Mouse (Mus musculus): ENCODE data around the gene Epha4. TPM values are rescaled to one million over a fixed set of nuclear protein-coding genes. Genes with fewer than 3 reads are reported as not detected.

The Epha4 gene
- polyA plus RNA-seq, 1 experiment from 2014 or later, result 30.4 TPM

DNA sequence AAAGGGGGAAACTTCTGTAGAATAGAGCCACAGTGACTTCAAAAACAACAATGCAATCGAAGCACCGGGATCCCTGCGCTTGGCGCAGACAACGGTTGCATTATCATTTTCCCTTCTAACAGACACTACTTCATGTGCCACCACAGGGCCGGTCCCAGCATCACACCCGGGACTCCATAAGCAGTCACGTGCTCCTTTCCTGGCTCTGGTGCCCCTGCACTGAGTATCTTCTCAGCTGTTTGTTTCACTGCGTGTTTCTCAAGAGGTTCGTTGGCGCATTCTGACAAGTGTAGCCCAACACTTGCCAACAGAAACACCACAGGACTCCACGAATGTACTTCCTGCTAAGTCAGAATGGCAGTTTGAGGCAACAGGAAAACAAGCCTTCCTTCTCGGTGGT is 102.6 kb downstream of the Epha4 start:
- H3K36me3 ChIP-seq (ENCODE audit: control insufficient read depth, insufficient read depth, low read length), result no peaks in the 10 kb centered on the region
- H3K27me3 ChIP-seq (ENCODE audit: control insufficient read depth, insufficient read depth, low read depth, low read length), result no peaks in the 10 kb centered on the region
- H3K4me3 ChIP-seq (ENCODE audit: low read depth, low read length), result no peak overlapping the region
- no peak overlapping the region for H3K4me2 ChIP-seq (ENCODE audit: low read length)
- no peak overlapping the region for H3K9ac ChIP-seq (ENCODE audit: low read depth, low read length)
- no peak overlapping the region for H3K27ac ChIP-seq (ENCODE audit: low read length)
- H3K9me3 ChIP-seq (replicated peaks; ENCODE audit: control insufficient read depth, low read length, poor library complexity, severe bottlenecking), result no peaks in the 10 kb centered on the region
- peaks cover 13% of the 10 kb centered on the region for H3K4me1 ChIP-seq (ENCODE audit: control insufficient read depth, insufficient read depth, low read length)
- 82% methylated on average over 13 of the region's 13 CpGs for WGBS
- no peak for ATAC-seq

DNA sequence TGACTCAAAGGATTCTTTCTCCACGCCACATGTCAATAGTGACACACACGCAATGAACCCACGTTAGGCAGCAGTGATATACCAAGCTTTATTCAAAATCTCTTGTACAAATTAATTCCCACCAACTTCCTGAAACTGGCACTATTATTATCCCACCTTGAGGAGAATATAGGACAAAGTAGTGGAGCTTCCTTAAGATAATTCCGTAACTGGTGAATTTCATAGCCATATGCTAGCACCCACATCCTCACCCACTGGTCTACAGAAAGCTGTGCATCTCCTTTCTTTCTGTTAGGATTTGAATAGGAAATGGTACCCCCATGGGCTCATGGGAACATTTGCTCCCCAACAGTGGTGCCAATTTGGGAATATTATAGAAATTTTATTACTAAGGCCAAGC is 103.7 kb downstream of the Epha4 start:
- Histone ChIP-seq H3K9me3 (replicated peaks; ENCODE audit: control insufficient read depth, low read length, poor library complexity, severe bottlenecking) (no peaks in the 10 kb centered on the region), H3K36me3 (ENCODE audit: control insufficient read depth, insufficient read depth, low read length) (no peaks in the 10 kb centered on the region), H3K27me3 (ENCODE audit: control insufficient read depth, insufficient read depth, low read depth, low read length) (no peaks in the 10 kb centered on the region), H3K4me2 (ENCODE audit: low read length) (no peak overlapping the region), H3K9ac (ENCODE audit: low read depth, low read length) (no peak overlapping the region), H3K4me3 (ENCODE audit: low read depth, low read length) (no peak overlapping the region), H3K4me1 (ENCODE audit: control insufficient read depth, insufficient read depth, low read length) (peaks cover 16% of the 10 kb centered on the region), H3K27ac (ENCODE audit: low read length) (no peak overlapping the region)
- no peak for ATAC-seq
- 92% methylated on average over 4 of the region's 4 CpGs for WGBS

DNA sequence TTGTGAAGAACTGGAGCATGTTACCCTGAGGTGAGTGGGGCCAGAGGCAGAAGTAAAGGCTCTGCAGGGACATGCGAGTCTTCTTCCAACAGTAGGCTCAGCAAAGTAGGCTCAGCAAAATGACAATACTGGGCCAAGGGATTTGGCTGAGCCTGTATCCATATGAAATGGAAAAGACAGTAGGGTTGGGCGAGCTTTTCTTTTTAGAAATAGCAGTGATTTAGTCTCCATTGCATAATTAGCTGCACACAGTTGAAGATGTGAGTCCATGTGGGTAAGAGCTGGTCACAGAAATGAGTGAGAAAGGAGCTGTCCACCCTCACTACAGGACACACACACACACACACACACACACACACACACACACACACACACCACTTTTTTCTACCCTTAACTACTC is 104.2 kb downstream of the Epha4 start:
- Histone ChIP-seq H3K4me2 (ENCODE audit: low read length) (no peak overlapping the region), H3K27ac (ENCODE audit: low read length) (no peak overlapping the region), H3K4me1 (ENCODE audit: control insufficient read depth, insufficient read depth, low read length) (peaks cover 16% of the 10 kb centered on the region), H3K9me3 (replicated peaks; ENCODE audit: control insufficient read depth, low read length, poor library complexity, severe bottlenecking) (no peaks in the 10 kb centered on the region), H3K27me3 (ENCODE audit: control insufficient read depth, insufficient read depth, low read depth, low read length) (no peaks in the 10 kb centered on the region), H3K36me3 (ENCODE audit: control insufficient read depth, insufficient read depth, low read length) (no peaks in the 10 kb centered on the region), H3K9ac (ENCODE audit: low read depth, low read length) (no peak overlapping the region), H3K4me3 (ENCODE audit: low read depth, low read length) (no peak overlapping the region)
- WGBS, result 72% methylated on average over 2 of the region's 2 CpGs
- ATAC-seq, result no peak

DNA sequence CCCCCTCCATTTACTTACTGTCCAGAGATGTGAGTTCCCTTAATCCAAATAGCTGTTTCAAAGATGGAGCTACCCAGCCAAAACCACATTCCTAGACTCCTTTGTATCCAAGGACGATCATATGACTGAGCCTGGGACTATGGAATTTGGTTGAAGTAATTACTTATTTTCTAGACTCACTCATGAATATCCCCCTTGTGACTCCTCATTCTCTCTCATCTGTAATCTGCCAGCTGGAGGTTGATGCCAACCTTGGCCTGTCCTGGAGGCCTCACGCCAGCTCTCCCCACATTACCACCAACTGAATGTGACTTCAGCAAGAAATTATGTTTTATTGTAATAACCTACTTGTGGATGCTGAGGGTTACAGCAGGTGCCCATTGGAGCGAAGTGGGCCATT is 104.7 kb downstream of the Epha4 start:
- H3K4me2 ChIP-seq (ENCODE audit: low read length), result no peak overlapping the region
- no peak overlapping the region for H3K27ac ChIP-seq (ENCODE audit: low read length)
- H3K4me3 ChIP-seq (ENCODE audit: low read depth, low read length), result no peak overlapping the region
- peak; percentile 14; the same call in 1 of the 2 replicates for ATAC-seq
- 44% methylated on average over 3 of the region's 3 CpGs for WGBS
- no peaks in the 10 kb centered on the region for H3K9me3 ChIP-seq (replicated peaks; ENCODE audit: control insufficient read depth, low read length, poor library complexity, severe bottlenecking)
- no peak overlapping the region for H3K9ac ChIP-seq (ENCODE audit: low read depth, low read length)
- H3K27me3 ChIP-seq (ENCODE audit: control insufficient read depth, insufficient read depth, low read depth, low read length), result no peaks in the 10 kb centered on the region
- H3K36me3 ChIP-seq (ENCODE audit: control insufficient read depth, insufficient read depth, low read length), result no peaks in the 10 kb centered on the region
- peaks cover 16% of the 10 kb centered on the region for H3K4me1 ChIP-seq (ENCODE audit: control insufficient read depth, insufficient read depth, low read length)

DNA sequence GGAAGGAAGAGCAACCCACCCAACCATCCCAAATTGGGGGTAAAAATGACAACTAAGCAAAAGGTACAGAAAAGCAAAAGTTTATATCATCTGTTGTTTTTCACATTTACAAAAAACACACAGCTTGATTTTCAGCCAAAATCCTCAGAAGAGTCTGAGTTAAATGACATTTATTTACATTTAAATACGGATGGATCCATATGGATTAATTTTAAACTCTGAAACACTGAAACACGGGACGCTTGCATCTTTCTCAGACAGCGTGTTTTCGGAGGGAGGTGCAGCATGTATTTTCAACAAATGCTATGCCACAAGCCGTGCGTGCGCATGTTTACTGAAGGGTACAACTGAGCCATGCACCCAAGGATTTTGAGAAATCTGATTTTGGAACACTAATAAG is 105.4 kb downstream of the Epha4 start:
- no peak for ATAC-seq

DNA sequence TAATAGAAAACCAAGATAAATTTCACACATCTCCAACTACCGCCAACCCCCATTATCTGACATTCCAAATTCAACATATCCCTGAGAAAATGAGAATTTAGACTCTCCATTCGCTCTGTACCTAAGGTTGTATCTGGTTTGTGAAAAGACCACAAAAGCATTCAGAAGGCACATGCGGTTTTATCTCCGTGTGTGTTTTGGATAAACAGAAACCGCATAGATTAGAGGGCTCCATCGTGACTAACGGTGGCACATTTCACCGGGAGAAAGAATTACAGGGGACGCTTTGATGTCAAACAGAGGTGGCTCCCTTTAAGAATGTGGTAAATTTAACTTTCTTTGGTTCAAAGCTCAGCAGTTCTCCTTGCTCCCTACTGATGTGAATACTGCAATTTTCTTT is 107.5 kb downstream of the Epha4 start:
- Histone ChIP-seq H3K4me3 (ENCODE audit: low read depth, low read length) (no peak overlapping the region), H3K27me3 (ENCODE audit: control insufficient read depth, insufficient read depth, low read depth, low read length) (no peaks in the 10 kb centered on the region), H3K9me3 (replicated peaks; ENCODE audit: control insufficient read depth, low read length, poor library complexity, severe bottlenecking) (no peaks in the 10 kb centered on the region), H3K4me2 (ENCODE audit: low read length) (no peak overlapping the region), H3K9ac (ENCODE audit: low read depth, low read length) (no peak overlapping the region), H3K36me3 (ENCODE audit: control insufficient read depth, insufficient read depth, low read length) (no peaks in the 10 kb centered on the region), H3K27ac (ENCODE audit: low read length) (no peak overlapping the region), H3K4me1 (ENCODE audit: control insufficient read depth, insufficient read depth, low read length) (peaks cover 22% of the 10 kb centered on the region)
- no peak for ATAC-seq
- 46% methylated on average over 9 of the region's 9 CpGs for WGBS

More for the DNA sequence above, 105.4 kb downstream of the Epha4 start:
- no peak overlapping the region for H3K9ac ChIP-seq (ENCODE audit: low read depth, low read length)
- no peak overlapping the region for H3K27ac ChIP-seq (ENCODE audit: low read length)
- H3K9me3 ChIP-seq (replicated peaks; ENCODE audit: control insufficient read depth, low read length, poor library complexity, severe bottlenecking), result no peaks in the 10 kb centered on the region
- no peaks in the 10 kb centered on the region for H3K27me3 ChIP-seq (ENCODE audit: control insufficient read depth, insufficient read depth, low read depth, low read length)
- H3K4me3 ChIP-seq (ENCODE audit: low read depth, low read length), result no peak overlapping the region
- WGBS, result 93% methylated on average over 8 of the region's 8 CpGs
- H3K36me3 ChIP-seq (ENCODE audit: control insufficient read depth, insufficient read depth, low read length), result no peaks in the 10 kb centered on the region
- H3K4me1 ChIP-seq (ENCODE audit: control insufficient read depth, insufficient read depth, low read length), result peaks cover 16% of the 10 kb centered on the region
- H3K4me2 ChIP-seq (ENCODE audit: low read length), result no peak overlapping the region

DNA sequence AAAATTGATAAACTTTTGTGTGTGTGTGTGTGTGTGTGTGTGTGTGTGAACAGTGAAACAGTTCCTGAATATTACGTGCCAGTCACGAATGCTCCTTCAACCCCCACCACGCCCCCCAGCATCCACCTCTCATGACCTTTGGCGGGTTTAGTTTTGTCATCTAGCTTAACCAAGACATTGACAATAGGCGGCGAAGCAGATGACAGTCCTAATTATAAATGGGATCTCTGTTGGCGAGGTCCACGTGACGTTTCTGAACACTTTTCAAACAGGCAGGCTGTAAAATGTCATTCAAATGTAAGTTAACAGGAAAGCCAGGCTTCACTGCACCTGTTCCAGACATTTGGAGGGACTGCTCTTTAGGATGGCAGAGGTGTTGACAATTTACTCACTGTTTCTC is 108.3 kb downstream of the Epha4 start:
- H3K9me3 ChIP-seq (replicated peaks; ENCODE audit: control insufficient read depth, low read length, poor library complexity, severe bottlenecking), result no peaks in the 10 kb centered on the region
- H3K4me1 ChIP-seq (ENCODE audit: control insufficient read depth, insufficient read depth, low read length), result peaks cover 21% of the 10 kb centered on the region
- no peaks in the 10 kb centered on the region for H3K36me3 ChIP-seq (ENCODE audit: control insufficient read depth, insufficient read depth, low read length)
- H3K27ac ChIP-seq (ENCODE audit: low read length), result no peak overlapping the region
- no peak overlapping the region for H3K4me2 ChIP-seq (ENCODE audit: low read length)
- ATAC-seq, result no peak
- H3K27me3 ChIP-seq (ENCODE audit: control insufficient read depth, insufficient read depth, low read depth, low read length), result no peaks in the 10 kb centered on the region
- WGBS, result 34% methylated on average over 9 of the region's 9 CpGs
- H3K4me3 ChIP-seq (ENCODE audit: low read depth, low read length), result no peak overlapping the region
- H3K9ac ChIP-seq (ENCODE audit: low read depth, low read length), result no peak overlapping the region

DNA sequence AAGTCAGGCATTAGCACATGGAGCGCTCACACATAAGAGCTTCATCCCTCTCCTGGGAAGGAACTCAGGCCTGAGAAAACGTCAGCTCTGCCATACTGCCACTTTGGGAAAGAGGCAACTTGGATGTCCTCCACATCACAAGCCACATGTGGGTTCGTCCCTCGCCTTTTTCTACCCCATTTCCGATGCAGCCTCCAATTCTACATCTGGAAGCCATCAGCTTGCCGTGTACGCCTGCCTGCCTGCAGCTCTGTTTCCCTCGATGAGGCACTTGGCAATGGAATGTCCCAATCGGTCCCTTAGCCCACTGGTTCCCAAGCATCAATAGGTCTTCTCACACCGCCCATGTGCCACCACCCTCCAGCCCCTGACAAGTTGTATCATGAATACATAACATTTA is 110.4 kb downstream of the Epha4 start:
- H3K27me3 ChIP-seq (ENCODE audit: control insufficient read depth, insufficient read depth, low read depth, low read length), result no peaks in the 10 kb centered on the region
- whole genome bisulfite sequencing, result 81% methylated on average over 10 of the region's 10 CpGs
- H3K27ac ChIP-seq (ENCODE audit: low read length), result no peak overlapping the region
- ATAC-seq, result no peak
- H3K4me3 ChIP-seq (ENCODE audit: low read depth, low read length), result no peak overlapping the region
- H3K4me2 ChIP-seq (ENCODE audit: low read length), result no peak overlapping the region
- H3K9ac ChIP-seq (ENCODE audit: low read depth, low read length), result no peak overlapping the region
- H3K9me3 ChIP-seq (replicated peaks; ENCODE audit: control insufficient read depth, low read length, poor library complexity, severe bottlenecking), result no peaks in the 10 kb centered on the region
- H3K4me1 ChIP-seq (ENCODE audit: control insufficient read depth, insufficient read depth, low read length), result peaks cover 21% of the 10 kb centered on the region
- no peaks in the 10 kb centered on the region for H3K36me3 ChIP-seq (ENCODE audit: control insufficient read depth, insufficient read depth, low read length)

DNA sequence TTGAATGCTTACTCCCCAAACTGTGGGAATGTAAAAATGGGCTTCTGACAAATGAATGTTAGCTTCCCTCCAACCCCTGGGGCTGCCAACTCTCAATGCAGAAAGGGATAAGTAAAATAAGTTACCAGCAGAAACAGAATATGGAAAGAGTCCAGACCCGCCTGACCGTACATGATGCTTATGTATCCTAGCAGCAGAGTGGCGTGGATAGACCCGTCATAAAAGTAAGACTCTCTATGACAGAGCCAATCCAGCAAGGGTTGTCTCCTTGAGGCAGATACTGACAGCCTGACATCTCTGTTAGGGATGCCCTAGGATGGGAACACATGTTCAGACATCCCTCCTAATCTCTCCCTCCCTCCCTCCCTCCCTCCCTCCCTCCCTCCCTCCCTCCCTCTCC is 111.9 kb downstream of the Epha4 start:
- ATAC-seq, result peak; percentile 53
- H3K4me1 ChIP-seq (ENCODE audit: control insufficient read depth, insufficient read depth, low read length), result peaks cover 21% of the 10 kb centered on the region
- H3K4me3 ChIP-seq (ENCODE audit: low read depth, low read length), result no peak overlapping the region
- no peaks in the 10 kb centered on the region for H3K27me3 ChIP-seq (ENCODE audit: control insufficient read depth, insufficient read depth, low read depth, low read length)
- no peaks in the 10 kb centered on the region for H3K9me3 ChIP-seq (replicated peaks; ENCODE audit: control insufficient read depth, low read length, poor library complexity, severe bottlenecking)
- H3K27ac ChIP-seq (ENCODE audit: low read length), result no peak overlapping the region
- H3K9ac ChIP-seq (ENCODE audit: low read depth, low read length), result no peak overlapping the region
- WGBS, result 67% methylated on average over 4 of the region's 4 CpGs
- no peak overlapping the region for H3K4me2 ChIP-seq (ENCODE audit: low read length)
- peaks cover 1% of the 10 kb centered on the region; the same call in 1 of the 2 replicates for H3K36me3 ChIP-seq (ENCODE audit: control insufficient read depth, insufficient read depth, low read length)

DNA sequence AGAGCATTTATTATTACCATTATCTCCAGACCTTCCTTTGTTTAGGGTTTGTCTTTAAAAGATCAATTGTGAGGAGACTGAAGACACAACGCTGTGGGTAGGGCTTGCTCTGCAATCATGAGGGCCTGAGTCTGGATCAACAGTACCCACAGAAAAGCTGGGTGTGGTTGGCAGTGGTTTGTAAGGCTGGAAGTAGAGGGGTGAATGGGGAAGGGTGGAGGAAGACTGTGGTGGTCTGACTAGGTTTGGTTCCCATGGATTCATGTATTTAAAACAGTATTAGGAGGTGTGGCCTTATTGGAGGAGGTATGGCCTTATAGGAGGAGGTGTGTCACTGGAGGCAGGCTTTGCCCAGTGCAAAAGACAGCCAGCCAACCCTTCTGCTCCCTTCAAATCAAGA is 113.4 kb downstream of the Epha4 start:
- H3K4me3 ChIP-seq (ENCODE audit: low read depth, low read length), result no peak overlapping the region
- H3K4me1 ChIP-seq (ENCODE audit: control insufficient read depth, insufficient read depth, low read length), result peaks cover 15% of the 10 kb centered on the region
- ATAC-seq, result no peak
- H3K9ac ChIP-seq (ENCODE audit: low read depth, low read length), result no peak overlapping the region
- H3K36me3 ChIP-seq (ENCODE audit: control insufficient read depth, insufficient read depth, low read length), result peaks cover 2% of the 10 kb centered on the region; the same call in 1 of the 2 replicates
- WGBS, result 83% methylated on average over 1 of the region's 1 CpGs
- H3K9me3 ChIP-seq (replicated peaks; ENCODE audit: control insufficient read depth, low read length, poor library complexity, severe bottlenecking), result no peaks in the 10 kb centered on the region
- H3K27me3 ChIP-seq (ENCODE audit: control insufficient read depth, insufficient read depth, low read depth, low read length), result no peaks in the 10 kb centered on the region
- H3K27ac ChIP-seq (ENCODE audit: low read length), result no peak overlapping the region
- no peak overlapping the region for H3K4me2 ChIP-seq (ENCODE audit: low read length)
